Mouse (Mus musculus) lung, adult 2 months (tissue): ENCODE measurements around the gene Stk40.

Experiments used
- CTCF ChIP-seq: fragments of 200-500 bp; IDR thresholded peaks from 2 replicates; pipeline ENCODE4 v1.5.1; 2011; ENCODE audit warnings: mild to moderate bottlenecking, low read length, control low read depth; ENCODE audit not compliant: insufficient read depth
- POLR2A ChIP-seq: fragments of 200-500 bp; IDR thresholded peaks from 2 replicates; pipeline ENCODE4 v1.6.1; 2011; ENCODE audit warnings: low read depth, mild to moderate bottlenecking, control low read depth, low read length, borderline replicate concordance; ENCODE audit errors: extremely low read depth

DNA sequence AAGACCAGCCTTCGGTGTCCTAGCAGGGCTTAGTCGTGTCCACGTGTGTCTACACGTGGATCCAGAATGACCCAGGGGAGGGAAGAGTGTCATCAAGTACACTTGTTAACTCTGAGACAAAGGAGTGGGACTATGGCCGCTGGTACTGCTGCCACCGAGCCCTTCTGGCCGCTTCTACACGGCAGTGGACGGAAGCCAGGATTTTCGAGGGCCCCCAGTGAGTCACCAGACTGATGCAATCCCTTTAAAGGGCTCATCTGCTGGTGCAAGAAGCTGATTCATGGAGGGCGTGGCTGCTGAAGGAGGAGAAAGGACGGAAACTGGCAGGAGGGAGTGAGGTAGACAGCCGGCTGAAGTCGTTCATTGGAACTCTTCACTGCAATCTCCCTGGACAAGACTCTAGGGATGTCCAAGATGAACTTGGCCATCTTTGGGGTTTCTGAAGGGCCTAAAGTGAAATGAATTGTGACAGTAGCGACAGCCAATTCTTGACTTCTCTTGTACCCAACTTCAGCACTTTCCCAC is 638 bp upstream of the Stk40 start:
- TF ChIP-seq CTCF (no peak), POLR2A (peak; percentile 71; the same call in 1 of the 2 replicates)
